Mouse (Mus musculus): Measurements from ENCODE around the gene Reep6.
A peak's percentile ranks its signal among the peaks of the same experiment; 100 is the strongest.
"Not testable (repeated sequence)": the region's sequence is repeated elsewhere in the genome, so short reads cannot be mapped to it uniquely, and the experiment has no call there.

Gene Reep6

GRCm38 (mm10) chr10:80330084-80330483, 331 bp downstream of the Reep6 start:
- no peak for DNase-seq (ENCODE audit: low spot score in 2 of 2)

GRCm38 (mm10) chr10:80330888-80331287, 1.1 kb downstream of the Reep6 start:
- no peak for DNase-seq (ENCODE audit: low spot score in 2 of 2)

- DNase-seq (ENCODE audit: low spot score in 2 of 2), result no peak
These were observed 2.1 kb downstream of the Reep6 start for GRCm38 (mm10) chr10:80331636-80332524.

- no peak for DNase-seq (ENCODE audit: low spot score in 2 of 2)
These were observed 2.8 kb downstream of the Reep6 start for GRCm38 (mm10) chr10:80332525-80332989.

GRCm38 (mm10) chr10:80336263-80336662, 6.5 kb downstream of the Reep6 start:
- DNase-seq (ENCODE audit: low spot score in 2 of 2), result no peak

GRCm38 (mm10) chr10:80339941-80340750, 10.4 kb downstream of the Reep6 start:
- peak; percentile 65 to 81 for DNase-seq (ENCODE audit: low spot score in 2 of 2)

- DNase-seq (ENCODE audit: low spot score in 2 of 2), result no peak
These were observed 11.3 kb downstream of the Reep6 start for GRCm38 (mm10) chr10:80341026-80341425.

- DNase-seq (ENCODE audit: low spot score in 2 of 2), result no peak
These were observed 11.9 kb downstream of the Reep6 start for GRCm38 (mm10) chr10:80341491-80342304.

GRCm38 (mm10) chr10:80342305-80342748, 12.6 kb downstream of the Reep6 start:
- no peak for DNase-seq (ENCODE audit: low spot score in 2 of 2)

- DNase-seq (ENCODE audit: low spot score in 2 of 2), result no peak
These were observed 13.1 kb downstream of the Reep6 start for GRCm38 (mm10) chr10:80342749-80343424.

GRCm38 (mm10) chr10:80343425-80343895, 13.7 kb downstream of the Reep6 start:
- DNase-seq (ENCODE audit: low spot score in 2 of 2), result no peak

- DNase-seq (ENCODE audit: low spot score in 2 of 2), result no peak
These were observed 14.4 kb downstream of the Reep6 start for GRCm38 (mm10) chr10:80344131-80344661.

GRCm38 (mm10) chr10:80345122-80345521, 15.4 kb downstream of the Reep6 start:
- no peak for DNase-seq (ENCODE audit: low spot score in 2 of 2)

GRCm38 (mm10) chr10:80345929-80346328, 16.2 kb downstream of the Reep6 start:
- not testable (repeated sequence) for DNase-seq (ENCODE audit: low spot score in 2 of 2)

- no peak for DNase-seq (ENCODE audit: low spot score in 2 of 2)
These were observed 17.8 kb downstream of the Reep6 start for GRCm38 (mm10) chr10:80347514-80347967.

- DNase-seq (ENCODE audit: low spot score in 2 of 2), result no peak
These were observed 18.6 kb downstream of the Reep6 start, which contains the start of gene Adamtsl5 for GRCm38 (mm10) chr10:80348244-80348781. TSS of gene Adamtsl5 (minus strand) at chr10:80348412.

GRCm38 (mm10) chr10:80348981-80349380, 19.2 kb downstream of the Reep6 start:
- DNase-seq (ENCODE audit: low spot score in 2 of 2), result no peak

GRCm38 (mm10) chr10:80350292-80350691, 20.5 kb downstream of the Reep6 start:
- DNase-seq (ENCODE audit: low spot score in 2 of 2), result peak; percentile 56 to 77

- no peak for DNase-seq (ENCODE audit: low spot score in 2 of 2)
These were observed 22.1 kb downstream of the Reep6 start for GRCm38 (mm10) chr10:80351896-80352295.

GRCm38 (mm10) chr10:80352727-80353126, 23.0 kb downstream of the Reep6 start:
- no peak for DNase-seq (ENCODE audit: low spot score in 2 of 2)

Data from frontal cortex, postnatal 14 days (tissue).